Mouse (Mus musculus): Measurements from ENCODE around the gene Gm5538. TPM values are rescaled to one million over a fixed set of nuclear protein-coding genes. Genes with fewer than 3 reads are reported as not detected.

Gene Gm5538
- not detected for polyA plus RNA-seq (2014; fragmentation: Illumina TruSeq; extraction: RNeasy Lipid Tissue Mini Kit (QIAGEN cat#74804); ENCODE audit: low read depth, low replicate concordance)

DNA sequence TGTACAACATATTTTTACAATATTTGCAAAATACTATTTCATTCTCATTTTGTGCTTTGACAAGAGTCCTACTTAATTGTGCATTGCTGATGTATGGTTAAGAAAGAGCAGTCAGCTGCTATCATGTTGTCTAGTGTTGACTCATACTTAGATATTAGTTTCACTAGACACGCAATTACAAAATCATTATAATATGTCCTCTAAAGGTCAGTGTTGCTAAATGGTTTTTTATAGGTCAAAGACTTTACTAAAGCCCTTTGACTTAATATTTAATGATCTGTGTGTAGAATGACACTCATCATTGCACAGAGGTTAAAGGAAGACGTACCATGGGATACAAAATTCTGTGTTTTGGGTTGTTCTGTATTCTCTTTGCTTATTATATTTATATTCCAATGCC lies at the start of gene Gm5538:
Gm5538 (plus strand) TSS at position 301 of the 400 bp plus-strand sequence.

Other genes starting within 250 kb of the Gm5538 start
- gene Gm8298, start 131.3 kb downstream of the Gm5538 start, polyA plus RNA-seq (2014; fragmentation: Illumina TruSeq; extraction: RNeasy Lipid Tissue Mini Kit (QIAGEN cat#74804); ENCODE audit: low read depth, low replicate concordance): not detected
- not detected for gene C130079G13Rik, start 195.4 kb downstream of the Gm5538 start, polyA plus RNA-seq (2014; fragmentation: Illumina TruSeq; extraction: RNeasy Lipid Tissue Mini Kit (QIAGEN cat#74804); ENCODE audit: low read depth, low replicate concordance)